Mouse (Mus musculus) layer of hippocampus, adult 9-11 months (tissue): ENCODE measurements at regions not wholly inside any gene's neighbourhood (a gene's known extent, or its start where the extent isn't known, plus 50 kb on each side); places are given as distances from the start of the nearest gene placed in this dataset.

Source experiments
- DNase-seq: peaks from one replicate; pipeline ENCODE4 v3.0.0; 2022

DNA sequence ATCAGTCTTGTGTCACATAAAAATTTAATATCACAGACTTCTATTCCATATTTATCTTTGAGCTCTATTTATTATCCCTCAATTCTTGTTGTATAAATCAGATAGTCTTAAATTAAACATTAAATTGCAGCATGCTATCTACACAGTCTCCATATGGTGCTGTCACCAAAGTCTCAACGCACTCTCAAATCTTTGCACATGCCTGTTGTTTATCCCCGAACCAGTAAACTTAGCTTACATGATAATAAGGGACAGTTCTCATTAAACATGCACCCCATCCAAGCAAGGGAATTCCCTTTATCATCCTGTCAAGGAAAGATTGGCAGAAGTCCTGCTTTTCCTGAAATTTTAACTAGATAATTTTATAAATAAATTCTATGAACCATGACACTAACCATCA lies 483.8 kb downstream of the Basp1 start:
- DNase-seq, result no peak

DNA sequence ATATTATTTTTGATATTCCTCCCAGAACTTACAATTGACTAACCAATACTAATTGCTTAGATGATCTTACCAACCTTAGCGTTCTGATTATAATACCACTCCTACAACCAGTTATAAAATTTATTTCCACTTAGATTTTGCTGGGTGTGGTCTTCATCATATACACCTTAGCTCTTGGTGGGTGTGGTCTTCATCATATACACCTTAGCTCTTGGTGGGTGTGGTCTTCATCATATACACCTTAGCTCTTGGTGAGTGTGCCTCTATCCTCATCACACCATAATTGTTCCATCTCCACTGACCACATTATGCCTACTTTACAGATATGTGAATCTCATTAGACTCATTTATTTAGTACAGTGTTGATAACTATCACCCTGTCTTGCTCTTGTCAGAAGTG lies 501.7 kb downstream of the Basp1 start:
- DNase-seq, result no peak

GRCm38 (mm10) chr15:24911466-24911865 lies 502.1 kb downstream of the Basp1 start:
- no peak for DNase-seq

GRCm38 (mm10) chr15:24906957-24907356 lies 506.6 kb downstream of the Basp1 start:
- peak; percentile 58 for DNase-seq

DNA sequence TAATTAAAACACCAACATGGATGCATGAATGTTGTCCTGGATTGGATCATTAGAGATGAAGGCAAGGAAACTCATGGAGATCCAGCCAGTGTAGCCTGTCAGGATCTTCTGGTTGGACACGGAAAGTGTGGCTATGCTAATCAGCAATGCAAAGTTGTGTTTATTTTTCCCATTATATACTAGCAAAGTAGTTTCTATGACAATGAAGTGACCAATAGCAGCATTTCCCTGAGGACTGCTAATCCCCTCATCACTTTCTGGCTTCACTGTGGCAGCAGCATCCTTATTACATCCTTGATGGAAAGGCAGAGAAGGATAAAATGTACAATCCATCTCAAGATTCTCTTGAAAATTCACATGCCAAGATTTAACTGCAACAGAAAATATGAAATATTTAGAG lies 534.7 kb downstream of the Basp1 start:
- DNase-seq, result no peak

DNA sequence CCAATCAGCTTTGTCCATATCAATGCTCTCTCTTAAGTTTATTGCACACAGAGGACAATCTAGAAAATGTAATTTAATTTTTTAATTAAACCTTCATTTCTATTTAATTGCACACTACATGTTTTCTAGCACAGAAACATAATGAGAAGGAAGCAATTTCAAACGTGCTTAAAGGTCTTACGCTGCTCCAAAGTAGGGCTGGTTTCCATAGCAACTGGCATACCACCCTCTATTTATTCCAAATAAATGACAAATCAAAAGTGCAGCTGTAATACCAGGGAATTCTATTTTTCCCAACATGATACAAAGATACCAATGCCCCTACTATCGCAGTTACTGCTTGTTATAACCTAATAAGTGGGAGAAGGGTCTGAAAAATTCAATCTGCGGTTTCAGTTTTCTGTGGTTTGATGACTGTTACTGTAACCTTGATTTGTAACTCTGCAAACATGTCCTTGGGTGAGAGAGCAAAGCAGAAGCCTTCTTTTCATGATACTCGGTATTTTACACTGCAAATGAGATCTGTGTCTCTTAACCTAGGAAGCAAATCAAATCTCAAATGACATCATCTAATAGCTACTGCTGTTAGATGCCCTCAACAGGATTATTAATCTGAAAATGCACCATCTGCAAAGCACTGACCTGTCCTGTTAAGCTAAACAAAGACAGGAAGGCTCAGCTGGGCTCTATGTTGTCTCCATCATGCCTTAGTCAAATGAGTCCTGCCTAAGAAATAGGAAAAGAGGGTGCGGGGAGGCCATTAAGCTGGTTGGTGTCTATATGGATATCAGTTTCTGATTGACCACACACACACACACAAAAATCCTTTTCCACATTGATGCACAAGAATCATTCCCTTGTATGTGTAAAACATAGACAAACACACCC lies 535.6 kb downstream of the Basp1 start:
- DNase-seq, result no peak

- DNase-seq, result peak; percentile 13
These were observed 537.3 kb downstream of the Basp1 start for GRCm38 (mm10) chr15:24876157-24876731.

DNA sequence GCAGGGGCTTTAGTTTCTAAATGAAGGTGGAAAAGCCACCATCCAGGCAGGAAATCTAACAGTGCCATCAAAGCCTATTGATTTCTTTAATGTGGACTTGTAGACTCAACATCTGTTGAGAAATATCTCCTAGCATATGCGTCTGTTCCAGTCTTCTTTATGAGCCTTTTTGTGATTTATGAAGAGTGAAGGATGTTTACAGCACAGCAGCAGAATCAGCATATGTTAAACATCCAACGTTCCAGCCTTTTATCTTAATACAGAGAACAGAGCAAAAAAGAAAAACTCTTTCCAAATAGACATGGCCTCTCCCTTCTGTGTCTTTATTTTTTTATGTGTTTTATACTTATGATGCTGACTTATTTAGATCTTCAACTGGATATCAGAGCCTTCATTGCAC lies 573.3 kb downstream of the Basp1 start:
- no peak for DNase-seq

DNA sequence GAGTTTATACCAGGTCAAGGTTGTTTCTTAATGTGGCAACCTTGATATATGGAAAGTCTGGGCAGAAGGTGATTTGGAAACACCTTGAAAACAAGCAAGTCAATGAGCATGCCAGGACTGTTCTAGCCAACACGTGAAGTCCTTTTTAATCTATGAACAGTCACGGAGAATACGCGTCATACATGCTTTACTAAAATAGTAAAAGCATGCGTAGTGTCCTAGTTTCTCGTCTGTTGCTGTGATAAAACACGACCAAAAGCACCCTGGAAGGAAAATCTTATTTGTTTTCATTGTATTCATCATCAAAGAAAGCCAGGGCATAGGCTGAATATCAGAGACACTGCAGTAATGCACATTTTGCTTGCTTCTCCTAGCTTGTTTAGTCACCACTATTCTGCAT lies 575.2 kb downstream of the Basp1 start:
- DNase-seq, result no peak

- no peak for DNase-seq
These were observed 585.7 kb downstream of the Basp1 start for GRCm38 (mm10) chr15:24827881-24828280.

- no peak for DNase-seq
These were observed 586.3 kb downstream of the Basp1 start for GRCm38 (mm10) chr15:24827259-24827658.

DNA sequence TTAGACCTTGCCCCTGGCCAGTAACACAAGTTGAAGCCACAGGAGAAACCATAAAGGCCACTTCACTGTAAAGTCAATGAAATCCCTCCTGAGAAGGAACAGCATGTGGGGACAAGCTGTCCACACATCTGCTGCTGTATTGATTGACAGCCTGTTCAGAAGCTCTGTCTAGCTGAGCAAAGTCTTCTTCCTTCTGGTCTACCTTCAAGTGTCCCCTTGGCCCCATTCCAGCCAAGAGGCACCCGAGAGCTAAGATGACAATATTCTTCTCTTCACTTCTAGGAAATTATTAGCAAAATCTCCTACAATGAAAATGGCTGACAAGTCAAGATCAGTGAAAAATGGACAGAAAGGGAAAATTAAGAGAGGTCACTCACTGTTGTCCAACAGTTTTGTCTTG lies 616.7 kb downstream of the Basp1 start:
- DNase-seq, result no peak

GRCm38 (mm10) chr15:24793381-24793780 lies 620.2 kb downstream of the Basp1 start:
- no peak for DNase-seq

GRCm38 (mm10) chr15:24786336-24786735 lies 627.2 kb downstream of the Basp1 start:
- DNase-seq, result no peak

- DNase-seq, result no peak
These were observed 635.3 kb downstream of the Basp1 start for GRCm38 (mm10) chr15:24778234-24778633.

GRCm38 (mm10) chr15:24751480-24752157 lies 661.9 kb downstream of the Basp1 start:
- no peak for DNase-seq

GRCm38 (mm10) chr15:24743240-24743639 lies 670.3 kb downstream of the Basp1 start:
- DNase-seq, result no peak

DNA sequence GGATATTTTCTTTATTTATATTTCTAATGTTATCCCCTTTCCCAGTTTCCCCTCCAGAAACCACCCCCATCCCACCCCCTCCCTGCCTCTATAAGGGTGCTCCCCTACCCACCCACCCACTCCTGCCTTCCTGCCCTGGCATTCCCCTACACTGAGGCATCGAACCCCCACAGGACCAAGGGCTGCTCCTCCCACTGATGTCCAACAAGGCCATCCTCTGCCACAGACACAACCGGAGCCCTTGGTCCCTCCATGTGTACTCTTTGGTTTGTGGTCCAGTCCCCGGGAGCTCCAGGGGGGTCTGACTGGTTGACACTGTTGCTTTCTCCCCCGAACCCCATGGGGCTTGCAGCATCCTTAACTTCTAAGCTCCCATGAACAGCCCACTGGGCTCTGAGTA lies 688.4 kb downstream of the Basp1 start:
- no peak for DNase-seq

GRCm38 (mm10) chr15:24724664-24725063 lies 688.9 kb downstream of the Basp1 start:
- DNase-seq, result peak; percentile 47

DNA sequence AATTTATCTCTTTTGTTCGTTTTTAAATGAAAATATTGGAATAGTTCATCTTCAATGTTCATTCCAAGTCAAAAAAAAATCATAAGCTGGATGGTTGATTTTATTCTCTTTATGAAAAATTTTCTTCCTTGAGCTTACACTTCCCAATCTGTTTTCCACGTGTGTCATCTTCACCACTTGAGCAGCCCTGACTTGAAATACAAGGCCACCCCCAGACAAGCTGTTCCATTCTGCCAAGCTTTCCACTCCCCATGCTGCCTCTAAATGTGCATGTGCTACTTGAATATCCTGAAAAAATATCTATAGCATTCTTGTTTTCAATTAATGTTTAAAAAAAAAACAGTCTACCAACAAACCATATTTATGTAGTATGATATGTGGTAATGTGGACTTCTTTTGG lies 693.2 kb downstream of the Basp1 start:
- peak; percentile 90 for DNase-seq

DNA sequence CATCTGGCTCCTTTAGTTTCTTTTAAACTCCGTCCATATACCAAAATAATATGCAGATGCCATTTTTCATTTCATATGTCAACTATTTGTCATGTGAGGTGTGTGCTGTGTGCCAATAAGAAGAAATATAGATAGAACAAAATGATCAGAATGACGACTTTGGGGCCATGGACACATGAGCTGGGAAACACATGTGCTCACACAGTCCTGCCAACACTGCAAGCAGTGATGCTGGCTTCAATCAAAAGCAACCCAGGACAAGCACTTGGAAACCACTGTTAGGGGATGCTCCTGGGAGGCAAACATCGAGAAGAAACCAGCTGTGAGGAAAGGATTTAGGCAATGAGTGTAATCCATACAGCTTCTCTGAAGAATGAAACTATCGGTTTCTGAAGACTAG lies 731.4 kb downstream of the Basp1 start:
- DNase-seq, result no peak

GRCm38 (mm10) chr15:24648938-24649337 lies 764.6 kb downstream of the Basp1 start:
- no peak for DNase-seq

GRCm38 (mm10) chr15:24635620-24636019 lies 777.9 kb downstream of the Basp1 start:
- no peak for DNase-seq

GRCm38 (mm10) chr15:24596242-24596641 lies 817.3 kb downstream of the Basp1 start:
- peak; percentile 29 for DNase-seq
